Mouse (Mus musculus) limb, embryonic 14.5 days (tissue): ENCODE results near the gene Cggbp1. TPM values are rescaled to one million over a fixed set of nuclear protein-coding genes. Genes with fewer than 3 reads are reported as not detected.

ENCODE experiments used
- ATAC-seq: fragments of 200-750 bp; cut with Nextera tagmentation; 2 replicates; pipeline ENCODE4 v1.8.0; 2017; ENCODE audit warnings: low read depth, moderate number of reproducible peaks, moderate TSS enrichment; ENCODE audit not compliant: low FRiP score
- DNase-seq: peaks from one replicate; pipeline ENCODE4 v3.0.0-alpha.2; 2015; ENCODE audit warnings: low spot score
- H3K27ac ChIP-seq: fragments of 300-500 bp; sonication (generic); replicated peaks from 2 replicates; pipeline ENCODE4 v1.5.1; 2014; ENCODE audit warnings: low read depth, mild to moderate bottlenecking, low read length, moderate library complexity, mixed read lengths
- H3K27me3 ChIP-seq: fragments of 300-500 bp; sonication (generic); 2 replicates; pipeline ENCODE4 v1.6.1; 2014; ENCODE audit warnings: low read length, mixed read lengths; ENCODE audit not compliant: control insufficient read depth, insufficient read depth
- H3K36me3 ChIP-seq: fragments of 300-500 bp; sonication (generic); 2 replicates; pipeline ENCODE4 v1.6.1; 2014; ENCODE audit warnings: mild to moderate bottlenecking, low read length, moderate library complexity, mixed read lengths; ENCODE audit not compliant: control insufficient read depth, insufficient read depth
- H3K4me1 ChIP-seq: fragments of 300-500 bp; sonication (generic); 2 replicates; pipeline ENCODE4 v1.6.1; 2014; ENCODE audit warnings: antibody characterized with exemption, low read length, mixed read lengths; ENCODE audit not compliant: control insufficient read depth, insufficient read depth
- H3K4me2 ChIP-seq: fragments of 300-500 bp; sonication (generic); replicated peaks from 2 replicates; pipeline ENCODE4 v1.6.1; 2014; ENCODE audit warnings: low read depth, mild to moderate bottlenecking, low read length, moderate library complexity; ENCODE audit not compliant: severe bottlenecking
- H3K4me3 ChIP-seq: fragments of 300-500 bp; sonication (generic); replicated peaks from 2 replicates; pipeline ENCODE4 v1.5.1; 2014; ENCODE audit warnings: low read length
- H3K9ac ChIP-seq: fragments of 300-500 bp; sonication (generic); 2 replicates; pipeline ENCODE4 v1.6.1; 2014; ENCODE audit warnings: mild to moderate bottlenecking, low read depth, low read length, moderate library complexity; ENCODE audit not compliant: severe bottlenecking
- H3K9me3 ChIP-seq: fragments of 300-500 bp; sonication (generic); 2 replicates; pipeline ENCODE4 v1.6.1; 2016; ENCODE audit warnings: low read length; ENCODE audit not compliant: control insufficient read depth
- POLR2A ChIP-seq: fragments of 200-500 bp; IDR thresholded peaks from 2 replicates; pipeline ENCODE4 v1.8.0; 2012; ENCODE audit warnings: inconsistent platforms, mild to moderate bottlenecking, moderate library complexity, borderline replicate concordance; ENCODE audit not compliant: insufficient read depth, insufficient read length; ENCODE audit errors: extremely low read depth
- WGBS: fragments of 180-500 bp; shearing (Covaris S2); extraction: QIAGEN DNeasy Blood & Tissue Kit; methylation state at CpG from one replicate; pipeline ENCODE4 v1.1.7; 2014; 5-methylcytosine and 5-hydroxymethylcytosine counted together
- polyA plus RNA-seq, 2 experiments: library from polyadenylated mRNA; depleted of rRNA in 1 of 2; stranded (reverse) in 1 of 2; unstranded in 1 of 2; fragments of >200 nt; fragmentation: Nextera tagmentation in 1 of 2; extraction: Ambion mirVana in 1 of 2; gene quantifications; 2 replicates each; pipeline versions ENCODE4 v1.2.1 to v1.2.3; 2012 to 2014

The Cggbp1 gene
- polyA plus RNA-seq, 2 experiments, result 48.4 to 102 TPM

DNA sequence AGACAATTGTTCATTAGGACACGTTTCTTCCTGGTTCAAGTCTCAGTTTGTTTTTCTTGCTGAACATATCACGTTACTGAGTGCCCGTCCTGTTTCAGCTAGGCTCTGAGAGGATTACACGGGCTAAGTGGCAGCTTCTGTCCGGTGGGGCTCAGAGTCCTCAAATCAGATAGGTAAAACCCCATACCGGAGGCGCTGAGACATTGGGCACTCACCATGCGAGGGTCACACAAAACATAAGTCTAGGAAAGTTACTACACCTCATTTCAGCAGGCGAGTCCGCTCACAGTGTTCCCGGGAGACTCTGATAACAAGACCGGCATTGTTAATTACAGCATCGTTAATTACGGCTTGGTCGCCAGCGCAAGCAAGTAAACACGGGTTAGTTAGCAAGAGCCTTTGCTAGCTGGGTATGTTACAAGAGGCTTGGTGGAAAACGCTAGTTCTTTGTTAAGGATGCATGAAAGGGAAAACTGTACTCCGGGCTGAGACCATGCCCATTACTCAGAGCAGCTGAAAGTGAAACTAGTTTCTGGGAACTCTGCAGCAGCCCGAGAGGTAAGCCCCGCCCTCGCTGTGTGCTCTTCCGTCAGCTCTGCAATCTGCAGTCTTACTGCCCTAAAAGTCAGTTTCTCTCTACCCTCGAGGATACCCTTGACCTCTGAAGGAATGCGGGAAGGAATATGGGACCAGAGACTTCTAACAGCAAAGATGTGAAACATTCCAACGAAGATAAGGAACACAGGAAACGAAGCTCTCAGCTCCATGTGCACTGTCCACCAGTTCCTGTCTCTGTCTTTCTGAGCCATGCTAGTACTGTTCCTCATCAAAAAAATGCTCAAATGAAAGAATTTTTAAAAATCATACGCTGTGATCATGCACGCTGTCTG lies 21.9 kb downstream of the Cggbp1 start:
- no peaks in the 10 kb centered on the region for H3K9me3 ChIP-seq
- peak; percentile 87 for DNase-seq
- H3K9ac ChIP-seq, result peak overlapping the region; percentile 73
- TF ChIP-seq POLR2A, result peak; percentile 61; the same call in 1 of the 2 replicates
- peak overlapping the region; percentile 68 for H3K4me3 ChIP-seq
- H3K27me3 ChIP-seq, result no peaks in the 10 kb centered on the region
- WGBS, result 2% methylated on average over 29 of the region's 29 CpGs
- H3K4me1 ChIP-seq, result no peaks in the 10 kb centered on the region
- peak; percentile 95 for ATAC-seq
- H3K4me2 ChIP-seq, result peak overlapping the region; percentile 55
- H3K36me3 ChIP-seq, result no peaks in the 10 kb centered on the region
- H3K27ac ChIP-seq, result peak overlapping the region; percentile 89

DNA sequence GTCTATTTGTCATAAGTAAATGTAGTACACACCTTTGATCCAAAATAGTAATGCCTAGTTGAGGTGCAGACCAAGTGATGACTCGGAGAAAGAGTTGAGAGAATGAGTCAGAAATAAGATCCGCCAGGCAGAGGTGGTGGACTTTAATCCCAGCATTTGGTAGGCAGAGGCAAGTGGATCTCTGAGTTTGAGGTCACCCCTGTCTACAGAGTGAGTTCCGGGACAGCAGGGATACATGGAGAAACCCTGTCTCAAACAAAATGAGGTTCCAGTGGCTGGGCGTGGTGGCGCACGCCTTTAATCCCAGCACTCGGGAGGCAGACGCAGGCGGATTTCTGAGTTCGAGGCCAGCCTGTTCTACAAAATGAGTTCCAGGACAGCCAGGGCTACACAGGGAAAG lies 23.6 kb downstream of the Cggbp1 start:
- no peaks in the 10 kb centered on the region for H3K27me3 ChIP-seq
- no peak overlapping the region for H3K4me2 ChIP-seq
- no peaks in the 10 kb centered on the region for H3K9me3 ChIP-seq
- TF ChIP-seq POLR2A, result no peak
- H3K9ac ChIP-seq, result no peak overlapping the region
- no peaks in the 10 kb centered on the region for H3K36me3 ChIP-seq
- H3K27ac ChIP-seq, result no peak overlapping the region
- no peak overlapping the region for H3K4me3 ChIP-seq
- ATAC-seq (no peak), DNase-seq (no peak)
- WGBS, result 95% methylated on average over 10 of the region's 10 CpGs
- H3K4me1 ChIP-seq, result no peaks in the 10 kb centered on the region

DNA sequence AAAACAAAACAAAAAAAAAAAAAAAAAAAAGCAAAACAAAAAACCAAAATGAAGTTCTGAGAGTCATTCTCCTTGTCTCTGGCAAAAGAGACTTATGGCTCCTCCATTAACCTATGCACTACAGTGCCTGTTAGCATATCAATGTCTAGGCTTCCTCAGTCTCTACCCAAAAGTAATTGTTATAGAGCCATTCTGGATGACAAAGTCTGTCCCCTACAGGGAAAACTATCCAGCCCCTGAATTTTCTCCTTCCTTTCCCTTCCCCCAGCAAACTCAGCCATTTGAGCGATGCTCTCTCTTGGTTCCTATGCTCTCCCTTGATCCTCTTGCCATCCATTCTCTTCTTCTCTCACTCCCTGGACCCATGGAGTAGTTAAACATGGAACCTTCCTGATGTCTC lies 24.0 kb downstream of the Cggbp1 start:
- DNase-seq, result no peak

DNA sequence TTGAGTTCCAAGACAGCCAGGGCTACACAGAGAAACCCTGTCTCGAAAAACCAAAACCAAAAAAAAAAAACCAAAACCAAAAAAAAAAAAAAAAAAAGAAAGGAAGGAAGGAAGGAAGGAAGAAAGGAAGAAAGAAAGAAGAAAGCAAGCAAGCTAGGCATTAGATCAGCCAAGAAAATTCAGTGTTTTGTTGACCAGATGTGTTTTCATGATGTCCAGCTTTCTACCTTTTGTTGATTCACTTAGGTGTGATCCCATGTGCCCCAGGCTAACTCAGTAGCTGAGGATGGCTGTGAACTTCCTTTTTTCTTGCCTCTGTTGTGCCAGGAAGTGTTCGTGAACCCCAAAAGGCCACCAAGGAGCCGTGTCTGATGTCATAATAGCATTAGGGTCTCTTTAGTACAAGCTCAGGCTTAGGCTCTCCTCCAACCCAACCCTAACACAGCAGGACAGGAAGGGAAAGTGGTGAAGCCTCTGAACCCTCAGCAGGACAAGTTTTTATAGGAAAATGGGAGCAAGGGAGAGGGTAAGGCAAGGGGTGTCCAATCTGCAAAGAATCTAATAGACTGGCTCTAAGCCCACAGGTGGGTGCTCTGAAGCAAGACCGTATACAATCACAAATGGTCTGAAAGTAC lies 25.0 kb downstream of the Cggbp1 start:
- Histone ChIP-seq H3K4me2 (no peak overlapping the region), H3K36me3 (no peaks in the 10 kb centered on the region), H3K9me3 (no peaks in the 10 kb centered on the region), H3K9ac (no peak overlapping the region), H3K27me3 (no peaks in the 10 kb centered on the region), H3K4me1 (no peaks in the 10 kb centered on the region), H3K27ac (no peak overlapping the region), H3K4me3 (no peak overlapping the region)
- ATAC-seq (no peak), DNase-seq (no peak)
- 71% methylated on average over 4 of the region's 4 CpGs for WGBS
- no peak for TF ChIP-seq POLR2A

More for the DNA sequence above, 24.0 kb downstream of the Cggbp1 start:
- WGBS, result 85% methylated on average over 1 of the region's 1 CpGs
- Histone ChIP-seq H3K9ac (no peak overlapping the region), H3K36me3 (no peaks in the 10 kb centered on the region), H3K4me3 (no peak overlapping the region), H3K27me3 (no peaks in the 10 kb centered on the region), H3K27ac (no peak overlapping the region), H3K4me2 (no peak overlapping the region), H3K4me1 (no peaks in the 10 kb centered on the region), H3K9me3 (no peaks in the 10 kb centered on the region)
- no peak for TF ChIP-seq POLR2A
- ATAC-seq, result no peak

DNA sequence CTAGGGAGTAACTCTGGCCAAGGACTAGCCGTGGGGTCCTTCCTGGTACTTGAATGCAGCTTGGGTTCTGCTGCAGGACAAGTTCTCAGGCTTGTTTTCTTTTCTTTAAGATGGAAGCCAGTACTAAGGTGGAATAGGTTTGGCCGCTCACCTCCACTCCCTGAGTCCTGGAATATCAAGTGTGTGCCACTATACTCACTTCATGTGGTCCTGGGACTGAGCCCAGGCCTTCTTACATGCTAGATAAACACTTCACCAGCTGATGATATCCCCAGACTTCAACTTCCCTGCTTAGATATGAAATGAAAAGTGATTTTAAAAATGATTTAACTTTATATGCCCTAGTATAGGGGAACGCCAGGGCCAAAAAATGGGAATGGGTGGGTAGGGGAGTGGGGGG lies 25.5 kb downstream of the Cggbp1 start:
- TF ChIP-seq POLR2A, result no peak
- Histone ChIP-seq H3K36me3 (no peaks in the 10 kb centered on the region), H3K9ac (no peak overlapping the region), H3K4me2 (no peak overlapping the region), H3K27ac (no peak overlapping the region), H3K4me3 (no peak overlapping the region), H3K9me3 (no peaks in the 10 kb centered on the region), H3K4me1 (no peaks in the 10 kb centered on the region), H3K27me3 (no peaks in the 10 kb centered on the region)
- WGBS, result 88% methylated on average over 3 of the region's 3 CpGs
- DNase-seq, result no peak
- no peak for ATAC-seq
